Mouse (Mus musculus): ENCODE data around the gene Dact1.

DNA sequence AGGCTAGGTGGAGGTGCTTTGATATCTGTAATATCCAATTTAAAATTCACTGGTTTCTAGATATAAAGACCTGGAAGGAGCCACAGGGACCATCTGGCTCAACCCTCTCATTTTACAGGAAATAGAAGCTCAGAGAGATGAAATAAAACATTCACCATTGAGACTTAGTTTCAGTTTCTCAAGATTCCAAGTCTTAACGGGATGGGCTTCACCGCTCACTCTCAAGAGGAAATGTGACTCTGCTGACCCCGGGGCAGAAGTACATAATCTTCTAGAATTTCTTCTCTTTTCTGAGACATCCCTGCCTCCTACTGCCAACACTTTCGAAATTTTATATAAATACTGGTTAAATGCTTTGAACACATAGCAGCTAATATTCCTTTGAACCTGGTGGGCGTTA is 36.4 kb downstream of the Dact1 start:
- TF ChIP-seq POLR2A (IDR thresholded peaks at IDR 0.05; ENCODE audit: insufficient read depth, low read depth, low read length) (no peak), CTCF (IDR thresholded peaks at IDR 0.05) (no peak), EP300 (IDR thresholded peaks at IDR 0.05; ENCODE audit: insufficient read depth, low read depth, low read length) (no peak)
